Mouse (Mus musculus): ENCODE data around the gene Sis.

Gene Sis

GRCm38 (mm10) chr3:72967675-72968074 is at the start of gene Sis:
Gene Sis (minus strand): TSS chr3:72967863.
- no peak for DNase-seq (ENCODE audit: low spot score)

- no peak for DNase-seq (ENCODE audit: low spot score)
Observed at GRCm38 (mm10) chr3:73006045-73006444, 38.4 kb upstream of the Sis start.

- DNase-seq (ENCODE audit: low spot score) = no peak
Observed at GRCm38 (mm10) chr3:73002933-73003696, 35.5 kb upstream of the Sis start.

GRCm38 (mm10) chr3:72997517-72997916 is 29.9 kb upstream of the Sis start:
- no peak for DNase-seq (ENCODE audit: low spot score)

GRCm38 (mm10) chr3:72990992-72991391 is 23.3 kb upstream of the Sis start:
- no peak for DNase-seq (ENCODE audit: low spot score)

GRCm38 (mm10) chr3:72976602-72977001 is 8.9 kb upstream of the Sis start:
- DNase-seq (ENCODE audit: low spot score) = no peak

- DNase-seq (ENCODE audit: low spot score) = no peak
Observed at GRCm38 (mm10) chr3:72918919-72919526, 48.6 kb downstream of the Sis start.

GRCm38 (mm10) chr3:72882501-72882900 is 85.2 kb downstream of the Sis start:
- DNase-seq (ENCODE audit: low spot score) = no peak

GRCm38 (mm10) chr3:72868141-72868540 is 99.5 kb downstream of the Sis start:
- DNase-seq (ENCODE audit: low spot score) = no peak

- no peak for DNase-seq (ENCODE audit: low spot score)
Observed at GRCm38 (mm10) chr3:72858738-72859137, 108.9 kb downstream of the Sis start.

GRCm38 (mm10) chr3:72855405-72855804 is 112.3 kb downstream of the Sis start:
- DNase-seq (ENCODE audit: low spot score) = no peak

- DNase-seq (ENCODE audit: low spot score) = no peak
Observed at GRCm38 (mm10) chr3:72840641-72841040, 127.0 kb downstream of the Sis start.

Measured in testis, postnatal 10 days (tissue).